Mouse (Mus musculus) lung, adult 2 months (tissue): ENCODE data around the gene Vamp5.

Source experiments
- CTCF ChIP-seq: fragments of 200-500 bp; IDR thresholded peaks from 2 replicates; pipeline ENCODE4 v1.5.1; 2011; ENCODE audit warnings: mild to moderate bottlenecking, low read length, control low read depth; ENCODE audit not compliant: insufficient read depth
- POLR2A ChIP-seq: fragments of 200-500 bp; IDR thresholded peaks from 2 replicates; pipeline ENCODE4 v1.6.1; 2011; ENCODE audit warnings: low read depth, mild to moderate bottlenecking, control low read depth, low read length, borderline replicate concordance; ENCODE audit errors: extremely low read depth

DNA sequence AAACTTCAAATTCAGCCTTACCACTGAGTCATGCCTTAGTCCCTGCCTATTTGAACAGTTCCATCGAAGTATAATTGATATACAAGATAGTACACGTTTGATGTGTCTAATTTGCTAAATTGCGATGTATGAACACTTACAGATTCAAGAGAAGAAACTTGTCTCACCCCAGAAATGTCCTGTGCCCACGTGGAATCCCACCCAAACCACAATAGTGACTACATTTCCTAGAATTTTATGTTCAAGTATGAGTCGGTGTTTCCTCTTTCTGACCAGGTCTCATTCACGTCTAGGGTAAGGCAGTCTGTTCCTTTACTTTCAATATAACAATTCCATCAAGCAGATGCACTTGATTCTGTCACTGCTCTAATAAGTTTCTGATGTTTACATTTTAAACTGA is 34.6 kb downstream of the Vamp5 start:
- TF ChIP-seq CTCF (no peak), POLR2A (no peak)
